Mouse (Mus musculus): ENCODE data around the gene Rbm20. TPM values are rescaled to one million over a fixed set of nuclear protein-coding genes. Genes with fewer than 3 reads are reported as not detected.

Rbm20 gene
- total RNA-seq, 1 experiment, result 2.5 TPM

GRCm38 (mm10) chr19:53704895-53705823 is 28.1 kb downstream of the Rbm20 start:
- peak overlapping the region; percentile 62 for H3K9ac ChIP-seq (ENCODE audit: insufficient read depth, low read depth, low read length, poor library complexity, severe bottlenecking)
- no peak overlapping the region; the same call in 1 of the 2 replicates for H3K27ac ChIP-seq (ENCODE audit: insufficient read depth, low read depth, low read length, poor library complexity, severe bottlenecking)

DNA sequence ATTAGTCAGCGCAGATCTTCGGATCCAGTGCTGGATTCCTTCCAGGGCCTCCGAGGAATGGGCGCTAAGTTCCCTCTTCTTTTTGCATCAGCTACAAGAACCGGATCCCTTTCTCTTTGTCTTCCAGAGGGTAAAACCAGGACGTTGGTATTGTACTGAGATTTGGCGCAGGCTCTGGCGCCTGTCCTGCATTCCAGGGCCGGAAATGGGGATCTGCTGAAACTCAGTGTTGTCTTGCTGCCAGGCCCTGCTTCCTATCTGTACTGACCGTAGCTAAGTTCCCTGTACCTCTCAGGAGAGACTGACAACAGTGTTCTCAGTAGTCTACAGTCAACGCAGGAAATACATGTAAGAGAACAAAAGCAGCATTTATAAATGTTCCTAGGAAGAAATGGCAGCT is 31.3 kb downstream of the Rbm20 start:
- H3K9ac ChIP-seq (ENCODE audit: insufficient read depth, low read depth, low read length, poor library complexity, severe bottlenecking), result no peak overlapping the region
- H3K4me1 ChIP-seq (ENCODE audit: control insufficient read depth in 2 of 2, insufficient read depth in 2 of 2, low read length in 2 of 2, poor library complexity in 1 of 2), result peaks cover 0 to 16% of the 10 kb centered on the region in 2 experiments; a peak in 3 of 4 replicates
- H3K4me3 ChIP-seq (ENCODE audit: insufficient read depth in 1 of 2, low read depth in 1 of 2, low read length in 2 of 2, poor library complexity in 1 of 2, severe bottlenecking in 1 of 2), result no peak overlapping the region
- H3K27ac ChIP-seq (ENCODE audit: insufficient read depth, low read depth, low read length, poor library complexity, severe bottlenecking), result no peak overlapping the region
- no peaks in the 10 kb centered on the region for H3K36me3 ChIP-seq (ENCODE audit: control insufficient read depth, insufficient read depth, low read length, poor library complexity, severe bottlenecking)
- no peak for TF ChIP-seq HCFC1 (IDR thresholded peaks at IDR 0.05; ENCODE audit: borderline replicate concordance, insufficient read depth, low read length)
- no peak for TF ChIP-seq CHD2 (IDR thresholded peaks at IDR 0.05; ENCODE audit: low read depth, low read length)
- TF ChIP-seq ZNF384 (IDR thresholded peaks at IDR 0.05; ENCODE audit: low read depth, low read length), result no peak
- TF ChIP-seq ZC3H11A (IDR thresholded peaks at IDR 0.05; ENCODE audit: borderline replicate concordance, low read depth, low read length), result no peak
- TF ChIP-seq MAFK (IDR thresholded peaks at IDR 0.05; ENCODE audit: insufficient read depth, low read depth, low read length), result no peak
- no peaks in the 10 kb centered on the region for H3K9me3 ChIP-seq (ENCODE audit: control insufficient read depth, insufficient read depth, low read depth, low read length)
- in situ Hi-C loops (cut with MboI; ENCODE audit: low sequenced_read_pairs in 2 of 2, unreplicated experiment in 2 of 2), result no loop called here
- no peak for DNase-seq (ENCODE audit: low read depth, low spot score)

More at GRCm38 (mm10) chr19:53704895-53705823, 28.1 kb downstream of the Rbm20 start:
- in situ Hi-C loops (cut with MboI; ENCODE audit: low sequenced_read_pairs in 2 of 2, unreplicated experiment in 2 of 2), result no loop called here
- TF ChIP-seq CHD2 (IDR thresholded peaks at IDR 0.05; ENCODE audit: low read depth, low read length) (no peak), ZC3H11A (IDR thresholded peaks at IDR 0.05; ENCODE audit: borderline replicate concordance, low read depth, low read length) (no peak), ZNF384 (IDR thresholded peaks at IDR 0.05; ENCODE audit: low read depth, low read length) (no peak), MAFK (IDR thresholded peaks at IDR 0.05; ENCODE audit: insufficient read depth, low read depth, low read length) (no peak)
- DNase-seq (ENCODE audit: low read depth, low spot score), result peak; percentile 63
- Histone ChIP-seq H3K4me3 (ENCODE audit: insufficient read depth in 1 of 2, low read depth in 1 of 2, low read length in 2 of 2, poor library complexity in 1 of 2, severe bottlenecking in 1 of 2) (peak overlapping the region; percentile 60 to 63), H3K4me1 (ENCODE audit: control insufficient read depth in 2 of 2, insufficient read depth in 2 of 2, low read length in 2 of 2, poor library complexity in 1 of 2) (peaks cover 0 to 9% of the 10 kb centered on the region in 2 experiments; a peak in 3 of 4 replicates), H3K9me3 (ENCODE audit: control insufficient read depth, insufficient read depth, low read depth, low read length) (no peaks in the 10 kb centered on the region), H3K36me3 (ENCODE audit: control insufficient read depth, insufficient read depth, low read length, poor library complexity, severe bottlenecking) (no peaks in the 10 kb centered on the region)

DNA sequence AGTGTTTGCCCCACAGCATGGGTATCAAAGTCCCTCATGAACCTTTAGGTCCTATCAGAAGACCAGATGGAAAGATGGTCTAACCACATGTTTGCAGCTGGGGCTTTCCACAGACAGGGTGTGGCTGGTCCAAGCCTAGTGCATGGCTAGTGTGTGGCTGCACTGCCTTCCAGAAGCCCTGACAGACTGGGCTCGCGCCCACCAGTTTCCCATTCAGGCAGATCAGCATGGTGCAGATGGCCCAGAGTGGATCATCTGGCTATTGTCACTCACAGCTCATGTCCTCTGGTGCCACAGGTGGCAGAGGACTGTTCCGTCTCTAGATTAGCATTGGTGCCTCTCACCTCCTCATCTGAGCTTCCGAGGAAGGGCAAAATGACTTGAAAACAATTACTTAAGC is 33.8 kb downstream of the Rbm20 start:
- no peak for DNase-seq (ENCODE audit: low read depth, low spot score)
- H3K4me1 ChIP-seq (ENCODE audit: control insufficient read depth in 2 of 2, insufficient read depth in 2 of 2, low read length in 2 of 2, poor library complexity in 1 of 2), result peaks cover 0 to 11% of the 10 kb centered on the region in 2 experiments; a peak in 3 of 4 replicates
- no peak overlapping the region for H3K9ac ChIP-seq (ENCODE audit: insufficient read depth, low read depth, low read length, poor library complexity, severe bottlenecking)
- no peaks in the 10 kb centered on the region for H3K9me3 ChIP-seq (ENCODE audit: control insufficient read depth, insufficient read depth, low read depth, low read length)
- in situ Hi-C loops (cut with MboI; ENCODE audit: low sequenced_read_pairs in 2 of 2, unreplicated experiment in 2 of 2), result no loop called here
- no peak overlapping the region for H3K4me3 ChIP-seq (ENCODE audit: insufficient read depth in 1 of 2, low read depth in 1 of 2, low read length in 2 of 2, poor library complexity in 1 of 2, severe bottlenecking in 1 of 2)
- TF ChIP-seq MAFK (IDR thresholded peaks at IDR 0.05; ENCODE audit: insufficient read depth, low read depth, low read length) (no peak), HCFC1 (IDR thresholded peaks at IDR 0.05; ENCODE audit: borderline replicate concordance, insufficient read depth, low read length) (no peak), CHD2 (IDR thresholded peaks at IDR 0.05; ENCODE audit: low read depth, low read length) (no peak), ZNF384 (IDR thresholded peaks at IDR 0.05; ENCODE audit: low read depth, low read length) (no peak), ZC3H11A (IDR thresholded peaks at IDR 0.05; ENCODE audit: borderline replicate concordance, low read depth, low read length) (no peak)
- H3K36me3 ChIP-seq (ENCODE audit: control insufficient read depth, insufficient read depth, low read length, poor library complexity, severe bottlenecking), result no peaks in the 10 kb centered on the region
- H3K27ac ChIP-seq (ENCODE audit: insufficient read depth, low read depth, low read length, poor library complexity, severe bottlenecking), result no peak overlapping the region

GRCm38 (mm10) chr19:53711261-53711890 is 34.3 kb downstream of the Rbm20 start:
- H3K27ac ChIP-seq (ENCODE audit: insufficient read depth, low read depth, low read length, poor library complexity, severe bottlenecking), result no peak overlapping the region
- in situ Hi-C loops (cut with MboI; ENCODE audit: low sequenced_read_pairs in 2 of 2, unreplicated experiment in 2 of 2), result no loop called here
- H3K4me3 ChIP-seq (ENCODE audit: insufficient read depth in 1 of 2, low read depth in 1 of 2, low read length in 2 of 2, poor library complexity in 1 of 2, severe bottlenecking in 1 of 2), result no peak overlapping the region
- no peak for DNase-seq (ENCODE audit: low read depth, low spot score)
- H3K36me3 ChIP-seq (ENCODE audit: control insufficient read depth, insufficient read depth, low read length, poor library complexity, severe bottlenecking), result no peaks in the 10 kb centered on the region
- peaks cover 0 to 11% of the 10 kb centered on the region in 2 experiments; a peak in 3 of 4 replicates for H3K4me1 ChIP-seq (ENCODE audit: control insufficient read depth in 2 of 2, insufficient read depth in 2 of 2, low read length in 2 of 2, poor library complexity in 1 of 2)
- H3K9ac ChIP-seq (ENCODE audit: insufficient read depth, low read depth, low read length, poor library complexity, severe bottlenecking), result no peak overlapping the region
- H3K9me3 ChIP-seq (ENCODE audit: control insufficient read depth, insufficient read depth, low read depth, low read length), result no peaks in the 10 kb centered on the region
- no peak for TF ChIP-seq MAFK (IDR thresholded peaks at IDR 0.05; ENCODE audit: insufficient read depth, low read depth, low read length)
- no peak for TF ChIP-seq HCFC1 (IDR thresholded peaks at IDR 0.05; ENCODE audit: borderline replicate concordance, insufficient read depth, low read length)
- TF ChIP-seq ZC3H11A (IDR thresholded peaks at IDR 0.05; ENCODE audit: borderline replicate concordance, low read depth, low read length), result no peak
